Comparison of ENCODE assay signal across 8 mouse cellular contexts in the genomic region with DNA sequence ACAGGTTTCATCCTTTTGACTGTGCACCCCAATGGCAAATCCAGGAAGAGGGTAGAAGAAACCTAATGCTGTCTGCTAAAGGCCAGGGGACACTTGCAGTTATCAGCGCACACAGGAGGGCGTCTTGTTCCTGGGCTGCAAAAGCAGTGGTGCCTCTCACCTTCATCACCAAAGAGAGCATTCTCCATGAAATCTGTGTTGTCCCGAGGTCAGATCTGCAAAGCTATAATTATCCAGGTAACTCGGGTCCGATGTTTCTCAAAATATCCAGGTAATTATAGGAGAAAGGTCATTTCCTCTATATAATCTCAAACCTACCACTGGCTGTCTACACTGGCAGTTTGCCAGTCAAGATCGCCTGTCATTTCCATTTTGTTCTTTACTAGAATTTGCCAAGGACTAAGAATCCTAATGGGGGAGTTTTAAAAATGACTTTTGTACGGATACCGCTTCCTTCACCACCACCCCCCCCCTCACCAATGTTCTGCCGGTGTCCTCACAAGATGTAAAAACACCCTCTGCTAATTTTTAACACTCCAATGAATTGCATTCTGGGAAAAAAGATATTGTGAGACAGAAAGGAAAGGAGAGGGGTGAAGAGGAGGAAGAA.
A peak's percentile ranks its signal among the peaks of the same experiment; 100 is the strongest.
DNase-seq lines count a peak whose midpoint lies in the region; ATAC-seq and TF ChIP-seq lines count a peak whose summit lies in the region.

No protein-coding gene starts in this region.

- no peak for TF ChIP-seq RAD21 in CH12.LX (IDR thresholded peaks at IDR 0.05; ENCODE audit: low read depth, low read length)

- H3K4me2 ChIP-seq in CH12.LX (ENCODE audit: insufficient read depth, low read depth, poor library complexity, severe bottlenecking), result peak overlapping the region; percentile 31; the same call in 1 of the 2 replicates
- H3K4me2 ChIP-seq in forebrain, embryonic 13.5 days, result peak overlapping the region; percentile 67
- H3K4me2 ChIP-seq in liver, embryonic 14.5 days (ENCODE audit: low read depth), result peak overlapping the region; percentile 72

- H3K27ac ChIP-seq in CH12.LX (ENCODE audit: insufficient read depth, low read depth), result no peak overlapping the region
- peak overlapping the region; percentile 97 for H3K27ac ChIP-seq in forebrain, embryonic 13.5 days
- H3K27ac ChIP-seq in liver, embryonic 14.5 days, result no peak overlapping the region

- H3K9ac ChIP-seq in CH12.LX (ENCODE audit: insufficient read depth, low read depth), result peak overlapping the region; percentile 2; the same call in 1 of the 2 replicates
- peak overlapping the region; percentile 61 for H3K9ac ChIP-seq in forebrain, embryonic 13.5 days
- no peak overlapping the region for H3K9ac ChIP-seq in liver, embryonic 14.5 days (replicated peaks)

- in situ Hi-C loops in CH12.LX (cut with MboI; ENCODE audit: low pct_ligation_motif_present, low pct_unique_long_range_greater_than_20kb, low sequenced_read_pairs), result loop anchor here (25.0 kb wide), 1 partner anchor 295 kb away; no protein-coding TSS in a partner anchor

- no peaks in the 10 kb centered on the region for H3K27me3 ChIP-seq in CH12.LX (replicated peaks)
- no peaks in the 10 kb centered on the region for H3K27me3 ChIP-seq in forebrain, embryonic 13.5 days
- H3K27me3 ChIP-seq in liver, embryonic 14.5 days (ENCODE audit: control insufficient read depth, insufficient read depth, low read length), result no peaks in the 10 kb centered on the region

- no peak overlapping the region for H3K4me3 ChIP-seq in CH12.LX (replicated peaks in 1 of 3; ENCODE audit: low read depth in 2 of 3, low read length in 2 of 3, poor library complexity in 1 of 3)
- H3K4me3 ChIP-seq in forebrain, embryonic 13.5 days, result peak overlapping the region; percentile 37
- H3K4me3 ChIP-seq in liver, embryonic 14.5 days (ENCODE audit: insufficient read depth in 1 of 2, low read depth in 2 of 2, low read length in 2 of 2), result no peak overlapping the region

- DNase-seq in heart, adult 11 months, result peak; percentile 60
- no peak for DNase-seq in heart, postnatal 25 days (ENCODE audit: low spot score)
- DNase-seq in CH12.LX (ENCODE audit: extremely low read depth), result no peak
- DNase-seq in liver, embryonic 14.5 days (ENCODE audit: low read depth in 3 of 3, low spot score in 3 of 3), result no peak
- no peak for DNase-seq in spleen, postnatal 4 days (ENCODE audit: low spot score in 2 of 2)
- DNase-seq in adrenal gland, adult (ENCODE audit: inconsistent age in 2 of 2, low spot score in 1 of 2), result no peak
- DNase-seq in adrenal gland, postnatal 25 days, result no peak

- TF ChIP-seq CTCF in CH12.LX (conservative IDR thresholded peaks at IDR 0.05 in 1 of 2, IDR thresholded peaks at IDR 0.05 in 1 of 2; ENCODE audit: low read depth in 2 of 2, low read length in 2 of 2), result no peak
- no peak for TF ChIP-seq CTCF in liver, embryonic 14.5 days (IDR thresholded peaks at IDR 0.05; ENCODE audit: low read depth)

- no peak for TF ChIP-seq EP300 in CH12.LX (IDR thresholded peaks at IDR 0.05; ENCODE audit: low read length)
- no peak for TF ChIP-seq EP300 in liver, embryonic 14.5 days (IDR thresholded peaks at IDR 0.05; ENCODE audit: low read depth)

- TF ChIP-seq POLR2A in CH12.LX (IDR thresholded peaks at IDR 0.05; ENCODE audit: low read depth, low read length), result no peak

- H3K4me1 ChIP-seq in CH12.LX (ENCODE audit: control insufficient read depth in 1 of 2, insufficient read depth in 2 of 2), result peaks cover 5 to 16% of the 10 kb centered on the region in 2 experiments
- H3K4me1 ChIP-seq in forebrain, embryonic 13.5 days, result peaks cover 49% of the 10 kb centered on the region
- peaks cover 0 to 20% of the 10 kb centered on the region in 2 experiments; a peak in 1 of 4 replicates for H3K4me1 ChIP-seq in liver, embryonic 14.5 days (replicated peaks; ENCODE audit: control insufficient read depth in 2 of 2, insufficient read depth in 2 of 2, low read length in 1 of 2)

- intact Hi-C loops in heart, postnatal 25 days (cut with DNase I), result loop anchor here (5.0 to 10.0 kb wide), 2 partner anchors 95 to 188 kb away; no protein-coding TSS in a partner anchor

- no peaks in the 10 kb centered on the region for H3K9me3 ChIP-seq in CH12.LX (replicated peaks; ENCODE audit: low read length)
- H3K9me3 ChIP-seq in forebrain, embryonic 13.5 days (replicated peaks), result no peaks in the 10 kb centered on the region
- H3K9me3 ChIP-seq in liver, embryonic 14.5 days (ENCODE audit: control insufficient read depth, low read length), result no peaks in the 10 kb centered on the region

- H3K36me3 ChIP-seq in CH12.LX (replicated peaks in 1 of 2; ENCODE audit: control insufficient read depth in 1 of 2, insufficient read depth in 1 of 2, low read length in 1 of 2), result no peaks in the 10 kb centered on the region
- no peaks in the 10 kb centered on the region for H3K36me3 ChIP-seq in forebrain, embryonic 13.5 days (ENCODE audit: poor library complexity, severe bottlenecking)
- no peaks in the 10 kb centered on the region for H3K36me3 ChIP-seq in liver, embryonic 14.5 days (replicated peaks; ENCODE audit: control insufficient read depth, insufficient read depth, low read depth)

- dilution Hi-C loops in CH12.LX (cut with MboI; ENCODE audit: extremely low pct_ligation_motif_present, extremely low pct_unique_long_range_greater_than_20kb, low sequenced_read_pairs), result no loop called here

- ATAC-seq in forebrain, embryonic 13.5 days, result no peak
- no peak for ATAC-seq in liver, embryonic 14.5 days (ENCODE audit: insufficient read depth)

- no peaks in the 10 kb centered on the region for H3K79me2 ChIP-seq in CH12.LX (replicated peaks; ENCODE audit: control insufficient read depth, extremely low read depth, insufficient read depth, poor library complexity, severe bottlenecking)

- WGBS in forebrain, embryonic 13.5 days, result 32% methylated on average over 9 of the region's 9 CpGs
- 38% methylated on average over 9 of the region's 9 CpGs for WGBS in liver, embryonic 14.5 days (ENCODE audit: insufficient replicate concordance)

TF ChIP-seq in CH12.LX, 34 proteins besides CTCF, POLR2A, EP300 and RAD21:
- TF ChIP-seq MAFK (IDR thresholded peaks at IDR 0.05; ENCODE audit: insufficient replicate concordance, low read length) (no peak), POLR2AphosphoS2 (IDR thresholded peaks at IDR 0.05; ENCODE audit: low read depth, low read length) (no peak)
TF ChIP-seq in CH12.LX: peak in this region for 0.
